Mouse (Mus musculus): ENCODE results near the gene Stambp. TPM values are rescaled to one million over a fixed set of nuclear protein-coding genes. Genes with fewer than 3 reads are reported as not detected.
A peak's percentile ranks its signal among the peaks of the same experiment; 100 is the strongest.

Stambp gene
- polyA plus RNA-seq, 1 experiment from 2014 or later = 24.4 TPM

DNA sequence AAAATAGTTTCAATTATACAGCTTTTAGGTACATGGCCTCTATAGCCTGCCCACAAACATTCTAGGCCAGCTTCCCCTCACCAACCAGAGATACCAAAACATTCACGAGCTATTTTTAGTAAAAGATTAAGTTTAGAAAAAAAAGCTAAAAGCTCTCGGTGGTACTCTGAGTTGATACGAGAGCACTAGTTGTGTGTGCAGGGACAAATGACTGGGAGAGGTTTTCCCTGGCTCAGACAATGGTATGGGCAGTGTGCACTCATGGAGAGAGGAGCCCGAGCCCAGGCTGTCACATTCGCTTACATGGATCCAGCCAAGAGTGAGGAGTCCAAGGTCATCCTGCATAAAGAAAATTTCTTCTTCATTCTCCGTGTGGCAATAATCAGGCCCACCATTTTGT lies 16.6 kb downstream of the Stambp start:
- Histone ChIP-seq H3K27me3 (no peaks in the 10 kb centered on the region), H3K9ac (no peak overlapping the region), H3K27ac (no peak overlapping the region), H3K4me2 (replicated peaks) (no peak overlapping the region), H3K9me3 (no peaks in the 10 kb centered on the region), H3K4me3 (no peak overlapping the region), H3K4me1 (no peaks in the 10 kb centered on the region), H3K36me3 (peaks cover 68% of the 10 kb centered on the region)
- 86% methylated on average over 6 of the region's 6 CpGs for WGBS
- no peak for ATAC-seq (ENCODE audit: low FRiP score, low read depth)

DNA sequence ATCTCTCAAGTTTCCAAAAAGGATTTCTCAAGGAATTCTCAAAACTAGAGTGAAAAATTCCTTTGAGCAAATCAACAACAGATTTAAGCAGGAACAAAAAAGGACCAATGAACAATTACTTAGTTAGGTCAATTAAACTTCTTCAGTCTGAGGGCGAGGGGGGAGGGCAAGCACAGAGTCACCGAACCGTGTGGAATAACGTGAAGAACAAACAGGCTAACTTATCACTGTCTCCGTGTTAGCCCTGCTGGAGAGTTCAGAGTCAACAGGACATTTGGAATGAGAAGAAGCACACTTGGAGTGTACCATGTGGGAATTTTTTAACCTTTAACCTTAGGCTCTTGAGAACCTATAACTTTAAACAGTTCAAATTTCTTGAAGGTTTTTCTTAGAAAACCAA lies 24.2 kb downstream of the Stambp start:
- H3K9me3 ChIP-seq = no peaks in the 10 kb centered on the region
- WGBS = 67% methylated on average over 5 of the region's 5 CpGs
- no peak for ATAC-seq (ENCODE audit: low FRiP score, low read depth)

DNA sequence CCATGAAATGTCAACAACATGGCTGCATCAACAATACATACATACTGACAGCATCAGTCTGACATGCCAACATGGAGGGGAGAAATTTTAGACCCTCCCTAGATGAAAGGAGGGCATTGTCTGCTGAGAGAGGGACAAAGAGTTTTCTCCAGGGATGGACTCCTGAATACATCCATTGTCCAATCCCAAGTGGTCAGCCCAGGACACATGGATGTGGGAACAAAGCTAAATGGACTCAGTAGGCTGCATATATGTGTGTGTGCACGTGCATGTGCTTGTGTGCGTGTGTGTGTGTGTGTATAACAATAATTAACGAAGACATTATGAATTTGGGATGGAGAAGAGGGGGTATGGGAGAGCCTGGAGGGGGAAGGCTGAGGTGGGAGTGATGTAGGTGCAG lies 26.8 kb downstream of the Stambp start:
- 0 out of 2 replicates have a peak, but pooled peaks cover 4% of the 10 kb centered on the region for H3K4me1 ChIP-seq
- H3K27me3 ChIP-seq = no peaks in the 10 kb centered on the region
- WGBS = 83% methylated on average over 3 of the region's 3 CpGs
- no peak overlapping the region for H3K4me3 ChIP-seq
- no peak overlapping the region for H3K4me2 ChIP-seq (replicated peaks)
- H3K27ac ChIP-seq = no peak overlapping the region
- ATAC-seq (ENCODE audit: low FRiP score, low read depth) = no peak
- H3K9ac ChIP-seq = no peak overlapping the region
- no peaks in the 10 kb centered on the region for H3K9me3 ChIP-seq
- peaks cover 38% of the 10 kb centered on the region for H3K36me3 ChIP-seq

More for the DNA sequence above, 24.2 kb downstream of the Stambp start:
- Histone ChIP-seq H3K27ac (no peak overlapping the region), H3K36me3 (peaks cover 48% of the 10 kb centered on the region), H3K27me3 (no peaks in the 10 kb centered on the region), H3K4me2 (replicated peaks) (no peak overlapping the region), H3K4me3 (no peak overlapping the region), H3K9ac (no peak overlapping the region), H3K4me1 (no peaks in the 10 kb centered on the region)

DNA sequence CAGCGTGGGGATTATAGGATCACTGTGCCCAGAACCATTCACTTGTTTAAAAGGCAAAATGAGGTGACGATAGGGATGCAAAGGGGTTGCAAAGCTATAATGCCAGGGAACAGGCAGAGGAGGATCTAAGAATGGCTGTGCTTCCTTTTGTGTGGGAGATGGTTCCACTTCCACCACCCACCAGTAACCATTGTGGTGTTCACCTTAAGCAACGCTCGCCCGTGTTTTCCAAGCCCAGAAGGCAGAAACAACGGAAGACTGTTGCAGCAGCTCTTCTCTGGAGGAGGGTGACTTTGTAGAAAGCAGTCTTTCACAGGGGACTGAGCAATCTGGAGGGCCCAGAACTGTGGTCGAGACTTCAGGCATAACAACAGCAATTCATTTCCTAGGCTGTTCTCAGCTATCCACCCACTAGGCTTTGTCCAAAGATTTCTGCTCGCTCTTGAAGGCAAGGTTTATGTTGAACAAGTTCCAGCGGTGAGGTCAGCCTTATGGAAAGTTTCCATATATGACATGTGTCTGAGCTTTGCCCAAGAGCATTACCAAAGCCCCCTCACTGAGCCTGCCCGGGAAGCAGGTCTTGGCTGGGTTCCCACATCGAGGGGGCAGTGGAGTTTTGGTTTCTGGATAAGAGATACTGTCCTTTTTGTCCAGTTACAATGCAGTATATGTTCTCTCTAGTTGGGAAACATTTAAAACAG lies 30.6 kb downstream of the Stambp start:
- 67% methylated on average over 11 of the region's 11 CpGs for WGBS
- peak overlapping the region; percentile 75 for H3K27ac ChIP-seq
- H3K9me3 ChIP-seq = no peaks in the 10 kb centered on the region
- ATAC-seq (ENCODE audit: low FRiP score, low read depth) = peak; percentile 54; the same call in 1 of the 2 replicates
- H3K4me1 ChIP-seq = 0 out of 2 replicates have a peak, but pooled peaks cover 4% of the 10 kb centered on the region
- no peak overlapping the region for H3K9ac ChIP-seq
- H3K27me3 ChIP-seq = no peaks in the 10 kb centered on the region
- H3K36me3 ChIP-seq = peaks cover 26% of the 10 kb centered on the region
- H3K4me3 ChIP-seq = no peak overlapping the region
- no peak overlapping the region for H3K4me2 ChIP-seq (replicated peaks)

DNA sequence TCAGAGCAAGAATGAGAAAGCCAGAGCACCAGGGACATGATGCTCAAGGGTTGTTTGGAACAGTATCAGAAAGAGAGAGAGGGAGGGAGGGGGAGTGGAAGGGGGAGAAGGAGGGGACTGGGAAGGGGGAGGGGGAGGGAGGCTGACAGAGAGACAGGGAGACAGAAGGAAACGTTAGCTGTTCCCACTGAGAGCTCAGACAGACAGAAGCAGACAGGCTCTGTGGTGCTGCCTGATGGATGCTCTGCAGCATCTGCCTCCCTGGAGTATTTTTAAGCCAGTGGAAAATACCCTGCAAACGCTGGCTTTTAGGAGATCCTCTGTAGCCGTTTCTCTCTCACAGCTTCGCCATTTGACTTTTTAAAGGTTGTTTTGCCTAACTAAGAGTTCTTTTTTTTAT lies 32.5 kb downstream of the Stambp start:
- Histone ChIP-seq H3K27ac (no peak overlapping the region), H3K9me3 (no peaks in the 10 kb centered on the region), H3K27me3 (no peaks in the 10 kb centered on the region), H3K4me2 (replicated peaks) (no peak overlapping the region), H3K36me3 (peaks cover 9% of the 10 kb centered on the region), H3K9ac (no peak overlapping the region), H3K4me1 (peaks cover 11% of the 10 kb centered on the region; the same call in 1 of the 2 replicates), H3K4me3 (no peak overlapping the region)
- ATAC-seq (ENCODE audit: low FRiP score, low read depth) = no peak
- WGBS = 33% methylated on average over 4 of the region's 4 CpGs

DNA sequence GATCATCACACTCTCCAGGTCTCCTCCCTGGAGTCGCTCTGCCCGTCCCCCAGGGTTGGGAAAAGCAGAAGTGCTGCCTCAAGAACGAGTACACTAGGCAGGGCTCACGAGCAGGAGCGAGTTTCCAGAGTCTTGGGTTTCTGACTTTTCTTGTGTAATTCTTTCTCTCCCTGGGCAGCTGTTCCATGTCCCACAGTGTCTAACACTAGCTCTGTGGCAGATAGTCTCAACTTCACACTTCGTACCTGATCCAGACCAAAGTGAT lies 35.8 kb downstream of the Stambp start:
- peak overlapping the region; percentile 53 for H3K27ac ChIP-seq
- no peak overlapping the region for H3K9ac ChIP-seq
- H3K4me1 ChIP-seq = peaks cover 10% of the 10 kb centered on the region; the same call in 1 of the 2 replicates
- no peak overlapping the region for H3K4me3 ChIP-seq
- ATAC-seq (ENCODE audit: low FRiP score, low read depth) = no peak
- no peaks in the 10 kb centered on the region for H3K36me3 ChIP-seq
- no peak overlapping the region for H3K4me2 ChIP-seq (replicated peaks)
- H3K9me3 ChIP-seq = no peaks in the 10 kb centered on the region
- no peaks in the 10 kb centered on the region for H3K27me3 ChIP-seq
- 38% methylated on average over 6 of the region's 6 CpGs for WGBS

DNA sequence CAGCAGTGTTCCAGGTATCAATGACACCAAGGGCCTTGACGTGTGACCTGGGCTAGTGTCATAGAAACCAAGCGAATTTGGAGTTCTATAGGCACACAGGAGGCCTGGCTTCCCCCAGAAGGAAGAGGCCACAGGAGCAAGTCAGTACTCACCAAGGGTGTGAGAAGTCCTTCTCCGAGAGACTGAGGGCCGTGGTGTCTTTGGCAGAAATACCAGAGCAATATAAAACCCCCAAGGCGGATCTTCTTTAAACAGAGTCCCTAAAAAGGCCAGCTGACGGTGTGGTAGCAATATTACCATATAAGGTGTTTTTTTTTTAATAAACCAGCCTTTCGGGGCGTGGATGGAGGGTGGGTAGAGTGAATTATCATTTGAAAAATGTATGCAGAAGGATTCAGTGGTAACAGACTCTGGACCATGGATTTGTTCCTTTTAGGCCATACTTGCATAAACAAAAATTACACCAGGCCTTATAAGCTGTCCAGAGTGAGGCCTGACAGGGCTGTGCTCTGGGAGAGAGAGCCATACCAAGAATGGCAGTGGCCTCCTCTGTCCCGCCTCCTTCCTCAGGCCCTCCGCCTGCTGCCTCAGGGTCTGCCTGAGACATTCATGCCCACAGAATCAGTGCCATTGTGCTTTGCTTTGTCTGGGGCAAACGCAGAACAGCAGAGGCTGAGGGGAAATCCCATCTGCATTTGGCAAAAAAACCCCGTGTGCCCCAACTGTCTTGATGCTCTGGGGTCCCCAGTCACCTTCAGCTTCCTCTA lies 36.3 kb downstream of the Stambp start, which contains the start of gene Actg2:
TSS of gene Actg2 (minus strand) at position 238 of the 767 bp plus-strand sequence.
- no peak within 1 kb of the TSS for H3K4me2 ChIP-seq (replicated peaks)
- H3K9ac ChIP-seq = no peak within 1 kb of the TSS
- WGBS = 65% methylated on average over 12 of the region's 12 CpGs
- H3K4me3 ChIP-seq = no peak within 1 kb of the TSS
- no peaks in the 10 kb centered on the region for H3K9me3 ChIP-seq
- H3K27ac ChIP-seq = peak within 1 kb of the TSS; percentile 53
- no peaks in the 10 kb centered on the region for H3K27me3 ChIP-seq
- ATAC-seq (ENCODE audit: low FRiP score, low read depth) = no peak
- peaks cover 8% of the 10 kb centered on the region; the same call in 1 of the 2 replicates for H3K4me1 ChIP-seq
- no peaks in the 10 kb centered on the region for H3K36me3 ChIP-seq

DNA sequence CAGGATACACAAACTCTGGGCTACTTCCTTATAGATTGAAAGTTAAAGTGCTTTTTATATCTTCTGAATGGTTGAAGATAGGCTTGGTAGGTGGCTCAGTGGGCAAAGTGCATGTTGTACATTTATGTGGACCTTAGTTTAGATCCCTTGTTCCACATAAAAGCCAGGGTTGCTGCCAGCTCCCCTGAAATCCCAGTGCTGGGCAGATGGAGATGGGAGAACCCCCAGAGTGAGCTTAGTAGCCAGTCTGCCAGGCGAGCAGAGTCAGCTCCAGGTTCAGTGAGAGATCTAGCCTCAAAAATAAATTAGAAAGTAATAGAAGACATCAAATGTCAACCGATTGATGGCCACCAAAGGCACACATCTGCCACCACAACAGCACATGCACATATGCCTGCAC lies 39.9 kb downstream of the Stambp start:
- peaks cover 8% of the 10 kb centered on the region; the same call in 1 of the 2 replicates for H3K4me1 ChIP-seq
- no peak overlapping the region for H3K4me2 ChIP-seq (replicated peaks)
- no peaks in the 10 kb centered on the region for H3K27me3 ChIP-seq
- no peaks in the 10 kb centered on the region for H3K9me3 ChIP-seq
- no peak overlapping the region for H3K4me3 ChIP-seq
- ATAC-seq (ENCODE audit: low FRiP score, low read depth) = no peak
- WGBS = 65% methylated on average over 2 of the region's 2 CpGs
- no peaks in the 10 kb centered on the region for H3K36me3 ChIP-seq
- no peak overlapping the region for H3K9ac ChIP-seq
- H3K27ac ChIP-seq = no peak overlapping the region

DNA sequence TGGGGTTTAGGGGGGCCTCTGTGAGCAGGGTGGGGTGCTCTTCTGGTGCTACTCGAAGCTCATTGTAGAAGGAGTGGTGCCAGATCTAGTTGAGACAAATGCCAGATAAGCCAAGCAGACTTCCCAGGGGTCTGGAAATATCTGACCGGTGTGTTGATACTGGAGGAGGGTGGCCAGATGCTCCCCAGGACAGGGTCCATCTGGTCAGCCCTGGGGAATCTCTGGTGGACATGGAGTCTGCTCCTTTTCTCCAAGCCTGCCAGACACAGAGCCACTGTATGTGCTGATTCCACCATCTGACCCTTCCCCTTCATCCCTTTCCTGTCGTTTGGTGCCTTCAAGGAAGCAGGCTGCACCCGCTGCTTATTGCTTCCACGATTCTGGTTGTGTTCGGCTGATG lies 49.3 kb downstream of the Stambp start:
- Histone ChIP-seq H3K27ac (no peak overlapping the region), H3K4me3 (no peak overlapping the region), H3K9ac (no peak overlapping the region), H3K27me3 (no peaks in the 10 kb centered on the region), H3K4me2 (replicated peaks) (no peak overlapping the region), H3K36me3 (no peaks in the 10 kb centered on the region), H3K9me3 (no peaks in the 10 kb centered on the region), H3K4me1 (no peaks in the 10 kb centered on the region)
- WGBS = 39% methylated on average over 6 of the region's 6 CpGs
- ATAC-seq (ENCODE audit: low FRiP score, low read depth) = no peak

DNA sequence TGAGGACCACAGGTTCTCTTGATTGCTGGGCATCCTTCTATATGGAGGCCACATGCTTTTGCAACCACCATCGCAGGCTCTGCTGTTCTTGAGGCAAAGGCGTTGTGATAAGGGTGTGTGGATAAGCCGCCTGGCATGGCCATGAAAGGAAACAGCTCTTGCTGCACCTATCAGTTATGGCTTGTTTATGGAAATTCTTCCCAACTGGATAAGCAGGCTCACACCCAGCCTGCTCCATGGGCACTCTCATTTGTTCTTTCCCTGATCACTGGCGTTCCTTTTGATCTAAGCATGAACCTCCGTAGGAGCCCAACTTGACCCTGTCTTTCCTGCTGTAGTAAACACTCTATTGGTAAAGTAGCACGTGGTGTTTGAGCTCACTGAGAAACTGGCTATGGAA lies 50.7 kb downstream of the Stambp start:
- H3K4me2 ChIP-seq (replicated peaks) = no peak overlapping the region
- no peak for ATAC-seq (ENCODE audit: low FRiP score, low read depth)
- H3K27me3 ChIP-seq = no peaks in the 10 kb centered on the region
- no peak overlapping the region for H3K9ac ChIP-seq
- H3K4me1 ChIP-seq = no peaks in the 10 kb centered on the region
- H3K36me3 ChIP-seq = no peaks in the 10 kb centered on the region
- WGBS = 71% methylated on average over 6 of the region's 6 CpGs
- no peak overlapping the region for H3K4me3 ChIP-seq
- no peak overlapping the region for H3K27ac ChIP-seq
- no peaks in the 10 kb centered on the region for H3K9me3 ChIP-seq

DNA sequence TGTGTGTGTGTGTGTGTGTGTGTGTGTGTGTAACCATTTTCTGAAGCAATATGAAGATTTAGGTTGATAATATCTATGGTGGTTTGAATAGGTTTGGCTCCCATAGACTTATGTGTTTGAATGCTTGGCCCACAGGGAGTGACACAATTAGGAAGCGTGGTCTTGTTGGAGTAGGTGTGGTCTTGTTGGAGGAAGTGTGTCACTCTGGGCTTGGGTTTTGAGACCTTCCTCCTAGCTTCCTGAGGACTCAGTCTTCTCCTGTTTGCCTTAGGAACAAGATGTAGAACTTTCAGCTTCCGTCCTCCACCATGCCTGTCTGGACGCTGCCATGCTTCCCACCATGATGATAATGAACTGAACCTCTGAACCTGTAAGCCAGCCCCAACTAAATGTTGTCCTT lies 53.9 kb downstream of the Stambp start:
- Histone ChIP-seq H3K36me3 (no peaks in the 10 kb centered on the region), H3K9me3 (no peaks in the 10 kb centered on the region), H3K27ac (no peak overlapping the region), H3K4me2 (replicated peaks) (no peak overlapping the region), H3K27me3 (no peaks in the 10 kb centered on the region), H3K4me3 (no peak overlapping the region), H3K9ac (no peak overlapping the region), H3K4me1 (no peaks in the 10 kb centered on the region)
- ATAC-seq (ENCODE audit: low FRiP score, low read depth) = no peak
- WGBS = 75% methylated on average over 3 of the region's 3 CpGs

DNA sequence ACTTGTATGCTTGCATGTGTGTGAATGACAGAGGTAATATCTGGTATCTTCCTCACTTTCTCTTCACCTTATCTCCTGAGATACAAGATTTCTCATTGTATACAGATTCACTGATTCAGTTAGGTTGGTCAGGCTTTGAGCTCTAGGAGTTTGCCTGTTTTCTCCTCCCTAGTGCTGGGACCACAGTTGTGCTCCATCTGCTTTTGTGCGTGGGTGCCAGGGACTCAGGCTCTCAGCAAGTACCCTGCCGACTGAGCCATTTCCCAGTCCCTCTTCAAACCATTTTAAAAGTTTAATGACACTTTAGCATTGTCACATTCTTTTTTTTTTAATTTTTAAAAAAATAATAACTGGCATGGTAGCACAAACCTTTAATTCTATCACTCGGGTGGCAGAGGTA lies 57.4 kb downstream of the Stambp start:
- Histone ChIP-seq H3K9me3 (no peaks in the 10 kb centered on the region), H3K4me1 (no peaks in the 10 kb centered on the region), H3K4me3 (no peak overlapping the region), H3K9ac (no peak overlapping the region), H3K4me2 (replicated peaks) (no peak overlapping the region), H3K27me3 (no peaks in the 10 kb centered on the region), H3K27ac (no peak overlapping the region), H3K36me3 (no peaks in the 10 kb centered on the region)
- ATAC-seq (ENCODE audit: low FRiP score, low read depth) = no peak
- WGBS = 69% methylated on average over 3 of the region's 3 CpGs
